Mouse (Mus musculus): ENCODE data around the gene Trip12.

DNA sequence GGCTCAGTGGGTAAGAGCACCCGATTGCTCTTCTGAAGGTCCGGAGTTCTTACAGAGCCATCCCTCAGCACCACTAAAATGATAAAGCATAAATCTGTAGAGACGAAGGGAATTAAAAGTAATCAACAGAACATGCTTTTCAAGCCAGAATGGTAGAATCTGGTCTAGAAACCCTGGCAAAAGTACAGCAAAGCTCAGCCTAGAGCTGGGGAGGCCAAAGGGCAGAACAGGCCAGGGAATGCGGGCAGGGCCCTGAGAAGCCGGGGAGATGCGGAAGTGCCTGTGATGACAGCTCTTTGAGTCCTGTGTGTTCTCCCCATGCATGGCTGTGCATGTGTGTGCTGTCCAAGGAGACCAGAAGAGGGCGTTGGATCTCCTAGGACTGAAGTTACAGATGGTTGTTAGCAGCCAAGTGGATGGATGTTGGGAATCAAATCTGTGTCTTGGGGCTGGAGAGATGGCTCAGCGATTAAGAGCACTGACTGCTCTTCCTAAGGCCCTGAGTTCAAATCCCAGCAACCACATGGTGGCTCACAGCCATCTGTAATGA, 39.3 kb upstream of the Trip12 start:
- TF ChIP-seq POLR2A (IDR thresholded peaks at IDR 0.05; ENCODE audit: borderline replicate concordance, control insufficient read depth, low read depth, low read length): no peak
- no peak for TF ChIP-seq CTCF (IDR thresholded peaks at IDR 0.05; ENCODE audit: control insufficient read depth, insufficient read depth, low read length)
